Mouse (Mus musculus): Measurements from ENCODE around the gene Fam133b.

Fam133b gene

GRCm38 (mm10) chr5:3543629-3544479 is at the start of gene Fam133b:
Gene Fam133b (plus strand): TSS chr5:3543833.
- DNase-seq (ENCODE audit: low read depth, low spot score) = peak; percentile 84

- no peak for DNase-seq (ENCODE audit: low read depth, low spot score)
These were observed 49.7 kb upstream of the Fam133b start for GRCm38 (mm10) chr5:3493968-3494367.

- no peak for DNase-seq (ENCODE audit: low read depth, low spot score)
These were observed 49.0 kb upstream of the Fam133b start for GRCm38 (mm10) chr5:3494452-3495187.

- DNase-seq (ENCODE audit: low read depth, low spot score) = no peak
These were observed 46.1 kb upstream of the Fam133b start for GRCm38 (mm10) chr5:3497505-3497925.

GRCm38 (mm10) chr5:3500298-3500697 is 43.3 kb upstream of the Fam133b start:
- DNase-seq (ENCODE audit: low read depth, low spot score) = no peak

GRCm38 (mm10) chr5:3500957-3501563 is 42.6 kb upstream of the Fam133b start:
- no peak for DNase-seq (ENCODE audit: low read depth, low spot score)

GRCm38 (mm10) chr5:3501564-3502001 is 42.0 kb upstream of the Fam133b start:
- peak; percentile 15 for DNase-seq (ENCODE audit: low read depth, low spot score)

- peak; percentile 39 for DNase-seq (ENCODE audit: low read depth, low spot score)
These were observed 40.9 kb upstream of the Fam133b start for GRCm38 (mm10) chr5:3502610-3503350.

GRCm38 (mm10) chr5:3503373-3503772 is 40.3 kb upstream of the Fam133b start:
- DNase-seq (ENCODE audit: low read depth, low spot score) = no peak

- DNase-seq (ENCODE audit: low read depth, low spot score) = no peak
These were observed 39.8 kb upstream of the Fam133b start for GRCm38 (mm10) chr5:3503836-3504323.

GRCm38 (mm10) chr5:3504453-3504852 is 39.2 kb upstream of the Fam133b start:
- DNase-seq (ENCODE audit: low read depth, low spot score) = no peak

GRCm38 (mm10) chr5:3505553-3505952 is 38.1 kb upstream of the Fam133b start:
- no peak for DNase-seq (ENCODE audit: low read depth, low spot score)

- DNase-seq (ENCODE audit: low read depth, low spot score) = no peak
These were observed 34.9 kb upstream of the Fam133b start for GRCm38 (mm10) chr5:3508480-3509381.

GRCm38 (mm10) chr5:3509503-3509902 is 34.1 kb upstream of the Fam133b start:
- no peak for DNase-seq (ENCODE audit: low read depth, low spot score)

GRCm38 (mm10) chr5:3511097-3511795 is 32.4 kb upstream of the Fam133b start:
- DNase-seq (ENCODE audit: low read depth, low spot score) = no peak

- no peak for DNase-seq (ENCODE audit: low read depth, low spot score)
These were observed 31.0 kb upstream of the Fam133b start for GRCm38 (mm10) chr5:3512584-3512983.

- DNase-seq (ENCODE audit: low read depth, low spot score) = no peak
These were observed 28.7 kb upstream of the Fam133b start for GRCm38 (mm10) chr5:3514901-3515311.

- no peak for DNase-seq (ENCODE audit: low read depth, low spot score)
These were observed 28.2 kb upstream of the Fam133b start for GRCm38 (mm10) chr5:3515477-3515876.

- DNase-seq (ENCODE audit: low read depth, low spot score) = peak; percentile 7
These were observed 27.1 kb upstream of the Fam133b start for GRCm38 (mm10) chr5:3516481-3517075.

Measured in skeletal muscle tissue, adult 2 months (tissue).